Mouse (Mus musculus): ENCODE data around the gene Tcf7l2.

GRCm38 (mm10) chr19:55837924-55838323, 96.3 kb downstream of the Tcf7l2 start:
- TF ChIP-seq GATA1 (IDR thresholded peaks at IDR 0.05; ENCODE audit: low read length) (no peak), TAL1 (IDR thresholded peaks at IDR 0.05; ENCODE audit: low read length) (no peak)
